Mouse (Mus musculus): ENCODE data around the gene Lrrc72.

DNA sequence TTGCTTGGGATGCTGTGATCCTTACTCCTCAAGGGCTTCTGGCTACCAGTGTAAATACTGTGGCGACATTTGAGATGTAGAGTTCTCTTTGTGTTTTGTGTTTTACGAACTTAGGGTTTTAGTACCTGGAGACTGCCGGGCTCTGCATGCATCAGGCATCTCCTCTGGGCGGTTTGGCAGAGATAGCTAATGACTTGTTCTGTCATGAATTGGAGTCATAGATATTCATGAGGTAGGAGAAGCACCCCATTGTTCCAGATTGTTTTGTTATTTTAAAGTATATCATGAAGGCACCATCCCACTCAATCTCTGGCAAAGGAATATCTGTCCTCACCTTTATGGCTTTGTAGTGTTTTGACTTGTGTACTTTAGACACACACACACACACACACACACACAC is 37.3 kb upstream of the Lrrc72 start:
- TF ChIP-seq CTCF (IDR thresholded peaks at IDR 0.05; ENCODE audit: low read depth) (no peak), EP300 (optimal IDR thresholded peaks at IDR 0.05) (no peak)

All from stomach, postnatal 0 days (tissue).